Mouse (Mus musculus): ENCODE results near the gene Opn4.

Opn4 gene

DNA sequence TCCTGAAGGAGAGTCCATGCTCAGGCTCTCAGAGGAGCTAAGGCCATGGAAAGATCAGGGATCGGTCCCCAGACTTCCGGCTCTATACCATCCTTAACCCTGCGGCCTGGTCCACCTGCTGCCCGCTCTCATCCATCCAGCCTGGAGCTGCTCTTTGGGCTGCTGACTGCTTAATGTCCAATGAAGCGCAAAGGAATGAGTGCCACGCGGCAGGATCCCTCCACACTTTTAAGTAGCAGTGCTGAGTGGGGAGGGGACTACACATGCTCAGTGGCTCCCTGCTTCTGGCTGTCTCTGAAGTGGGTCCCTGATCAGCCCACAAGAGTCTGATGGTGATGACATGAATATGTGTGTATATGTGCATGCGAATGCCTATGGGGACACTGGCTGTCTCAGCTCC lies at the start of gene Opn4:
Gene Opn4, minus strand, starts transcription at position 202 of the 400 bp plus-strand sequence.
- DNase-seq (ENCODE audit: low read depth): no peak

- DNase-seq (ENCODE audit: low read depth): no peak
Measured at GRCm38 (mm10) chr14:34647870-34648475, 48.0 kb upstream of the Opn4 start.

DNA sequence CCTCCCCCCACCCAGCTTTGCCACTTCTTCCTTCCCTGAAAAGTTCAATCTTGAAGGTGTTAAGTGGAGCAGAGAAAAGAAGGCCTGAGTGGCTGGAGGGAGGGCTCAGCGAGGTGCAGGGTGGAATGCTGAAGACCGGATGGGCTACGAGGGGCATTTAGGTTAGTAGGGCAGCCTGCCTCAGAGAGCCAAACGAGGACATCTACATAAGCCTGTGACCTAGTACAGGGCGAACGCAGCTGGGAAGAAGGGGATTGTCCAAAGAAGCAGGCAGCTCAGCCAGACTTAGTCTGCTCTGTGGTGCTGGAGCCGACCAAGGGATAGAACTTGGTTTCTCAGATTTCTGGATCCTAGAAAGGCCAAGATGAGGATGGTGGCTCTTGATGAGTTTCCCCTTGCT lies 44.2 kb upstream of the Opn4 start:
- no peak for DNase-seq (ENCODE audit: low read depth)

GRCm38 (mm10) chr14:34635721-34636120 lies 35.8 kb upstream of the Opn4 start:
- no peak for DNase-seq (ENCODE audit: low read depth)

DNA sequence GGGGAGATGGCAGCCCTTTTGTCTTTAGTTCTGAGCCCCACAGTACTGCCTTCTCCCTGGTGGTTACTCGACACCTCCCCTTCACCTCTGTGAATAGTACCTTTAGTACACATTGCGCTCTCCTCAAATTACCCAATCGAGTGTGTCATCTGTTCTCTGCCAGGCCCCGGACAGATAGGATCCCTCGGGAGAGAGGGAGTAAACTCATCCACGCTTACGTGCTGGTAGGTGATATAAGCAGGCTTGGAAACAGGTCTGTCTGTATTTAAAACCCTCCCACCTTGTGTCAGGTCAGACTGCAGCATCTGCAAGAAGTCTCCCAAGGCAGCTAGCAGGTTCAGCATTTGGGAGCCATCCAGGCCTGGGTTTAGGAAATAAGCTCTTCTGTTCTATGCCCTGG lies 35.2 kb upstream of the Opn4 start:
- no peak for DNase-seq (ENCODE audit: low read depth)

DNA sequence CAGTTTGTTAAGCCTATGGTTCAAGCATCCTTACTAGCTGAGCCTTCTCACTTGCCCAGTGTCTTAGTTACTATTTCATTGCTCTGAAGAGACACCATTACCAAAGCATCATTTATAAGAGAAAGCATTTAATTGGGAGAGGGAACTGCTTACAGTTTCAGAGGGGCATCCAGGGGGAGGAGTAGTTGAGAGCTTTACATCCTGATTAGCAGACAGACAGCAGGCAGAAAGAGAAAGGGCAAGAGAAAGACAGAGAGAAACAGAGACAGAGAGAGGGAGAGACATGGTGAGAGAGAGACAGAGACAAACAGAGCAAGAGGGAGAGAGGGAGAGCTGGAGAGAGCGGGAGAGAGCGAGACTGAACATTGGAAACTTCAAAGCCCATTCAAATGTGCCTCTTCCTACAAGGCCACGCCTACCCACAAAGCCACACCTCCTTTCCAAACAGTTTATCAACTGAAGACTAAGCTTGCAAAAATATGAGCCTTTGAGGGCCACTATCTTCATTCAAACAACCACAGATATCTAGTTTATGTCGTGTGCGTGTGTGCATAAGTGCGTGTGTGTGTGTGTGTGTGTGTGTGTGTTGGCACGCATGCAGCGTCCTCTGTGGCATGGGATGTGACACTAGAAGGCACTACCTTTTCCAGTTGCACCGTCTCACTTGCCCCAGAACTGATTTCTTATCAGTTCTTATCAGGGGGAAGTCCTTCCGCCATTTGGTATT lies 32.9 kb upstream of the Opn4 start:
- no peak for DNase-seq (ENCODE audit: low read depth)

DNA sequence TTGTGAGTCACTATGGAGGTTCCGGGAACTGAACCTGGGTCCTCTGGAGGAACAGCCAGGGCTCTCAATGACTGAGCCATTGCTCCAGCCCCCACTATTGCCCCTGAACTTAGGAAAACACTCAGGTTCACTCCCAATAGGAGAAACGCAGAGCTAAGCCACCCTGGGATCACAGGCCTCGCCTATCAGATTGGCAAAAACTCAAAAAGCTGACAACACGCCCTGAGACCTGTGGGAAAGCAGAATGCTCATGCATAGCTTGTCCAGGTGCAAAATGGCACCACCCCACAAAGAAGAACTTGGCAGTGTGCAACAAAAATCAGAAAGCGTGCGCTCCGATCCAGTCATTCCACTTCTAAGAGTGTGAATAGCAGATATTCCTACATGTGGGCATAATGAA lies 26.9 kb upstream of the Opn4 start:
- DNase-seq (ENCODE audit: low read depth): no peak

DNA sequence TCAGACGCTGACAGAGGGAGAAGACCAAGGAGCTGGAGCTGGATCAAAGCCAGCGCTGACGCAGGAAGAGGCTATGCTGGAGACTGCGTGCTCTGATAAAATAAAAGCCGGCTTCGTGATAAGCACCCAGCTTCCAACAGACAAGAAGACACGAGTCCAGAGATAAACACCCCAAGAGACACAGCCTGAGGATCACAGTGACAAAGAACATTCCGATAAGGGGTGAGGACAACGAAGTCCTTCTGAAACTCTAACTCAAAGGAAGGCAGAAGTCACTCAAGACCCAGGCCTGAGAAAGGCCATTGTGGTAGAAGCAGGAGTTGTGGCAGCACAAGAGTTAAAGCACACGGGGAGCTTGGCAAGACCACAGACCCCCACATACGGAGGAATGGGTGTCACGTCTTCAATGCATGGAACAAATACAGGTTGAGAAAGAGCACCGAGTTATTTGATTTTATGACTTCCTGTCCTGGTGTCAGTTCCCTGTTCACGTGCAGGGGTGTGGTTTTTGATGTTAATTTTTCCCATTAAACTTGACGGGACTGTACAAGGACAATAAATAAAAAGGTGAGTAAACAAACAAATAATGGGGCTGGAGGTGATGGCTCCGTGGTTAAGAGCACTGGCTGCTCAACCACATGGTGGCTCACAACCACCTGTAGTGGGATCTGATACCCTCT lies 23.7 kb upstream of the Opn4 start:
- no peak for DNase-seq (ENCODE audit: low read depth)

DNA sequence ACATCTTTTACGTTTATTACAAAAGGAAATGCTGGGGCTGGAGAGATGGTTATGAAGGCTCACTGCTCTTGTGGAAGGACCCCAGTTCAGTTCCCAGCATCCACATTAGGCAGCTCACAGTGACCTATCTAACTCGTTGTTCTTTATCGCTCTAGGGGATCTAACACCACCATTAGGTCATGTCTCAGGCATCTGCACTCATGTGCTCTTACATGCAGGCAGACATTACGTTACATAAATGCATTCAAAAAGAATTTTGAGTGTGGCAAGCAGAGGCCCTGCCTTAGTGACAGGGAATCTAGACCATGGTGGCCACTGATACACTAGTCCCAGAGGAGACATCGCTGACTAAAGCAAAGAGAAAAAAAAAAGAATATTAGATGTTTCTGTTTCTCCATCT lies 23.1 kb upstream of the Opn4 start:
- DNase-seq (ENCODE audit: low read depth): no peak

- peak; percentile 51 for DNase-seq (ENCODE audit: low read depth)
Measured at GRCm38 (mm10) chr14:34620611-34621376, 20.9 kb upstream of the Opn4 start.

GRCm38 (mm10) chr14:34618808-34619207 lies 18.9 kb upstream of the Opn4 start:
- no peak for DNase-seq (ENCODE audit: low read depth)

DNA sequence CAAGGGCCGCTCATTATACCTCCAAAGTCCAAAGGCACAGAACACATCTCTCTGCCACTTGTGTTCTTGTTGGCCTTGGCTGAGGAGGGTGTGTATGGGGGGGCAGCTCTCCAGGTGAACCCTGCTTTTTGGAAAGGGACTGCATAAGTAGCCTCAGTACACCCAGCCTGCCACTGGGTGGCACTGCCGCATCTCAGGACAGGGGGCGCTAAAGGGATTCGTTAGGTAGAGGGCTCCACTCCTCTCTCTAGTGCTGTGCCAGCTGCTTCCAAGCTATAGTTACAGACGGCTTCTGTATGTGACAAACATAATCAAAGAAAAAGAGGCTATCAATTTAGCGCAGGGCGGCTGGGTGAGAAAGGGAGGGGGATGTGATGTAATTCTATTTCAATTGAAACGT lies 16.9 kb upstream of the Opn4 start:
- peak; percentile 91 for DNase-seq (ENCODE audit: low read depth)

- DNase-seq (ENCODE audit: low read depth): no peak
Measured at GRCm38 (mm10) chr14:34615625-34616024, 15.7 kb upstream of the Opn4 start.

DNA sequence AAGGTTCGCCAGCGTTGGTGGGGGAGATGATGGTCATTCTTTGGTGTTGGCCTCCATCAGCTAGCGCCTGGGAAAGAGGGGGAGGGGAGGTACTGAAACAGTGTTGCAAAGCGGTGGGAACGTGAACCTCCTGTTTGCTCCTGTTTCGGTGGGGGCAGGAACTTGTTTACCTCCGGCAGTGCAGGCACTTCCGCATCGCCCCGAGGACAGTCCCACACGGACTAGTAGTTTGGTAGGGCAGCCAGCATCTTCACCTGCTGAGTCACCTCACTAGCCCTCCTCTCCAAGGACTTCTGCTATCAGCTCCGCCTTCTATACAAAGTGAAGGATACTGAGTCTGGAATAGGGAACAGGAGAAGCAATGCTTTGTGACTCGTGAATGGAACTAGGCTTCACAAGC lies 15.1 kb upstream of the Opn4 start:
- DNase-seq (ENCODE audit: low read depth): peak; percentile 52

DNA sequence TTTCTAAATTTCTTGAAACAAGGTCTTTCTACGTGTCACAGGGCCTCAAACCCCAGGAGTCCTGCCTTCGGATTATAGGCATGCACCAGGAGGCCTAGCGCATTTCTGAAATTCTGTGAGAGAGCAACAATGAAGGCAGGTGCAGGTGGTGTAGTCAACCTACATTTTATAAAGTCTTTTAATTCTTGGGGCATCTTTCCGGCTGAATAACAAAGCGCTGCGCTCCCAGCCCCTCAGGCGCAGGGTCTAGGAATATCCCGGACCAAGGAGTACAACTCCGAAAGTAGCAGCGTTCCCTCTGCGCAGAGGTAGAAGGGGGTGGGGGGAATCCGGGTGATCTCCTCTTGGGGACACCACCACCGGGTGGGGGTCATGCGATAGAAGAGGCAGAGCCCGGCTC lies 14.6 kb upstream of the Opn4 start:
- no peak for DNase-seq (ENCODE audit: low read depth)

DNA sequence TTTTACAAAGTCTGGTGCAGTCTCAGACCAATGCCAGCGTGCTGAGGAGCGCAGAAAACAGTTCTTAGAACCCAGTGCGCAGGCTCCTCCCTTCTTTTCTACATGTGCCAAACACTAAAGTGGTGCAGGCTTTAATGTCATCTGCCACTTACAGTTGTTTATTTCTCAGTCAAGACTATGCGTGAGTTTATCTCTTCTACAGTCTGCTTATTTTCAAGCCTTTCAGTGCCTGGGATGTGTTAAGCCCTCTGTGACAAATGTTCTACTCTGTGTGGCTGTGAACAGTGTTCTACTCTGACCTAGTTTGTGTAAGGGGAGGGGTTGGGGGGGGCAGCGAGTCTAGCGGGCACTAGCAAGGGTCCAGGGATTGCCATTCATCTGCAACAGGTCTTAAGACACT lies 13.6 kb upstream of the Opn4 start:
- no peak for DNase-seq (ENCODE audit: low read depth)

DNA sequence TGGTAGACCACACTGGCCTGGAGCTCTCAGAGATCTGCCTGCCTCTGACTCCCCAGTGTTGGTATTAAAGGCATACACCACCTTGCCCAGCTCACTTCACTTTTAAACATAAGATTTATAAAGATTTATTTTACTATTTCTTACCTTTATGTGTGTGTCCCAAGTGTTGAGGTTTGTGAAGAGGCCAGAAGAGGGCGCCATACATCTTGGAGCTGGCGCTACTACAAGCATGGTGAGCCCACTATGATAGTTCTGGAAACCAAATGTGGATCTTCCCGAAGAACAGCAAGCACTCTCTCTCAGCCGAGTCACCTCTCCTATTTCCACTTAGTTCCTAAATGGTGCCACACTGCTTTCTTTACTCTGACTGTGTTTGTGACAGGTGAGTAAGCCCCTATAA lies 12.3 kb upstream of the Opn4 start:
- peak; percentile 58 for DNase-seq (ENCODE audit: low read depth)

DNA sequence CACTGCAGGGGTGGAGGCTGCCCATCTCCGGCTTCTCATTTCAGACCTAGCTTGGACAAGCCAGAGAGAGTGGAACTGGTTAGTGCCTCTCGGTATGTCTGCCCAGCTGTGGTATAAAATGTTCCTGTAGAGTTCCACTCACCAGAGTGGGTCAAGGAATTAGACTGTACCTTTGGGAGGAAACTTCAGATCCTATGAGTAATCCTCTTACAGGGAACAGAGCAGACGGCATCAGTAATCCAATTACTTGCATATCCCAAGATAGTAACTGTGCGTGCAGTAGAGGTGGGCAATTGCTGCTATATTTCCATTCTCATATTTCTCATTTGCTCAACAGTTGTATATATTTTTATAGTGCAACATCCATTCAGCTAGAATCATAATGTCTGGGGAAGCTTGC lies 11.6 kb upstream of the Opn4 start:
- no peak for DNase-seq (ENCODE audit: low read depth)

DNA sequence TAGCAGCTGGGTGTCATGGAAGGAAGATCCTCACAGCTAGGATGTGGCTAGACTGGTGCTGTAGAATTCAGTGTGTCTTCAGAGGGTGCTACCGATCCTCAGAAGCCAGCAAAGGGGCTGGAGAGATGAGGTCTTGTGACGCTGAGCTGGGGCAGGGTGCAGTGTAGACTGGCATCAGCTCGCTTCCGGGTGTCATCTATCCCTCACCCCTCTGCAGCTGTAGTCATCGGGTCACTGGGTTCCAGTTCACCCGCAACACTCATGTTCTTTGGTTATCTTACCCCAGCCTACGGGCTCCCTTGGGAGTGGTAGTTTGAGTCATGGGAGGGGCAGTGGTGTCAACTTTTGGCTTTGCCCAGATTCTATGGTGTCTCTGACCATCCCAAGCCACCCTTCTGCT lies 2.0 kb upstream of the Opn4 start:
- no peak for DNase-seq (ENCODE audit: low read depth)

DNA sequence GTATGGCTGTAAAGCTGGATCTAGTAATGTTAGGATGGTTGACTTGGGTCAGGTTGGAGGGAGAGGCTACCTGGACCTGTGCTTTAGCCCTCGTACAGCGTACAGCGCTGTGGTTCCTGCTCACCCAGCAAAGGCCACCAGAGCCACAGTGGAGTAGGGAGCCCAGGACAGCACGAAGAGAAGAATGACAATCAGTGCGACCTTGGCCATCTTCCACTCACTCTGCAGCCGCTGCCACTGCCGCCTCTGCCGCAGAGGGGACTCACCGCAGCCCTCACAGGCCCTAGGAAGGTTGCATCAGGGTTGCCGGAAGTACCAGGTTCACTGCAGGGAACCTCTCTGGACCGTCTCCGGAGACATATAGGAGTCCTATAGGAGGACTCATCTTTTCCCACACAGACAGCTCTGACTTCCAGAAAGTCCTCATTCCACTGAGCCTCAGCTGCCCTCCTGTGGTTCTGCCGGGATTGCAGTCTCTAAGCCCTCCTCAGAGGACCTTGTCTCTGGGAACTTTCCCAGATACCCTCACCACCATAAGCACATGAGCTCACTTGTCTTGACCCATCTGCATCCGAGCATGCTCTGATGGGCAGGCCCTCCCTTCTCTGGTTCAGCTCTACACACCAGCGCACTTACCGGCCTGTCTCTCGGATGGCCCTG lies 4.2 kb downstream of the Opn4 start:
- no peak for DNase-seq (ENCODE audit: low read depth)

DNA sequence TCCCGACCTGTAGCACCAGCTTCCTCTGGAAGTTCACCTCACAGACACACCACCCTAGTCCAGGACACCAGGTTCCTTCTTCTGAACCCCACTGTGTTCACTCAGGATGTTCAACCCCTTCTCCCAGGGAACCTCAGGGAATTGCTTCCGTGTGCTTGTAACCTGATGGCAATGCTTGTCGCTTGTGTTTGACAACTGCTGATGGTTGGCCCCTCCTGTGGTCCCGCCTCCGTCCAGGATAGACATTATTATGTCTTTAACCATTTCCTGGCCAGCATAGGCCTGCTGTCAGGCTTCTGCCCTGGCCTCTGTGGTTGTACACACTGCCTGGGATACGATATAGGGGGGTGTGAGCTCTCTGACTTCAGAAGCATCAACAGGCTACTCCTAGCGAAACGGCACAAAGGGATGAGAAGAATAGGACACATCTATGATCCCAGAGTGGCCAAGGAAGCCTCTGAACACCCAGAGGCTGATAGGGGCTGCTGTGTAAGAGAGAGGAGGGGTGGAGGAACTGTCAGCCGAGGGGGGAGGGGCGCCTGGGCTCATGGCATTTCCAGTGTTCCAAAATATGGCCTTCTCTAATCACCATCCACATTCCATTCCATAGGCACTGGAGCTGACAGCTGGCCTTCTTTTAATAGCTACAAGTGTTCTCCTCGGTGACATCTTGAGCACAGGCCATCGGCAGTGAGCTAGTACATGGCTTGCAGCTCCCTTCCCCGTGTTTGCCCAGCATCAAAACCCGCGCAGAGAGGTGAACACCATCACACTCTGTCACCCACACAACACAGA lies 8.0 kb downstream of the Opn4 start:
- no peak for DNase-seq (ENCODE audit: low read depth)
